Mouse (Mus musculus) liver, embryonic 11.5 days (tissue): Measurements from ENCODE around the gene Atp2a1. TPM values are rescaled to one million over a fixed set of nuclear protein-coding genes. Genes with fewer than 3 reads are reported as not detected.
"Not testable (repeated sequence)": the region's sequence is repeated elsewhere in the genome, so short reads cannot be mapped to it uniquely, and the experiment has no call there.

Experiments used
- ATAC-seq: fragments of 200-750 bp; cut with Nextera tagmentation; replicated peaks from 2 replicates; pipeline ENCODE4 v1.8.0; 2017; ENCODE audit warnings: moderate number of reproducible peaks, mild to moderate bottlenecking, moderate TSS enrichment, moderate library complexity; ENCODE audit not compliant: low FRiP score
- DNase-seq: peaks from one replicate; pipeline ENCODE4 v3.0.0-alpha.2; 2017; ENCODE audit warnings: low spot score
- H3K27ac ChIP-seq: fragments of 300-500 bp; sonication (generic); 2 replicates; pipeline ENCODE4 v1.5.1; 2014; ENCODE audit warnings: mild to moderate bottlenecking, low read depth, low read length, control low read depth
- H3K27me3 ChIP-seq: fragments of 300-500 bp; sonication (generic); replicated peaks from 2 replicates; pipeline ENCODE4 v1.6.1; 2014; ENCODE audit warnings: low read length, mixed read lengths; ENCODE audit not compliant: control insufficient read depth, insufficient read depth
- H3K36me3 ChIP-seq: fragments of 300-500 bp; sonication (generic); 2 replicates; pipeline ENCODE4 v1.6.1; 2014; ENCODE audit warnings: mild to moderate bottlenecking, low read length, moderate library complexity, mixed read lengths; ENCODE audit not compliant: control insufficient read depth, insufficient read depth
- H3K4me1 ChIP-seq: fragments of 300-500 bp; sonication (generic); replicated peaks from 2 replicates; pipeline ENCODE4 v1.6.1; 2014; ENCODE audit warnings: low read length, mixed read lengths; ENCODE audit not compliant: control insufficient read depth, insufficient read depth
- H3K4me2 ChIP-seq: fragments of 300-500 bp; sonication (generic); 2 replicates; pipeline ENCODE4 v1.6.1; 2014; ENCODE audit warnings: mild to moderate bottlenecking, control low read depth, moderate library complexity
- H3K4me3 ChIP-seq: fragments of 300-500 bp; sonication (generic); 2 replicates; pipeline ENCODE4 v1.5.1; 2014; ENCODE audit warnings: low read depth, low read length, control low read depth
- H3K9ac ChIP-seq: fragments of 300-500 bp; sonication (generic); 2 replicates; pipeline ENCODE4 v1.6.1; 2014; ENCODE audit warnings: low read depth, low read length, control low read depth
- H3K9me3 ChIP-seq: fragments of 300-500 bp; sonication (generic); 2 replicates; pipeline ENCODE4 v1.6.1; 2016; ENCODE audit warnings: low read length, inconsistent platforms, mixed read lengths; ENCODE audit not compliant: control insufficient read depth
- WGBS: fragments of 180-500 bp; shearing (Covaris S2); extraction: QIAGEN DNeasy Blood & Tissue Kit; methylation state at CpG from one replicate; pipeline ENCODE4 v1.1.7; 2014; 5-methylcytosine and 5-hydroxymethylcytosine counted together
- polyA plus RNA-seq: library from polyadenylated mRNA; unstranded; fragments of >200 nt; fragmentation: Nextera tagmentation; extraction: Ambion mirVana; gene quantifications from 2 replicates; pipeline ENCODE4 v1.2.1, GENCODE M21; 2014

Gene Atp2a1
- polyA plus RNA-seq, 1 experiment from 2014 or later: 1.3 TPM

GRCm38 (mm10) chr7:126499416-126499815 lies 36.5 kb upstream of the Atp2a1 start:
- H3K4me1 ChIP-seq: peaks cover 13% of the 10 kb centered on the region
- WGBS: 95% methylated on average over 7 of the region's 7 CpGs
- ATAC-seq (no peak), DNase-seq (no peak)
- no peak overlapping the region for H3K27ac ChIP-seq
- no peaks in the 10 kb centered on the region for H3K27me3 ChIP-seq
- no peak overlapping the region for H3K4me2 ChIP-seq
- H3K9ac ChIP-seq: 0 out of 2 replicates have a peak overlapping the region, but pooled peaks have one; percentile 9
- peaks cover 65% of the 10 kb centered on the region for H3K36me3 ChIP-seq
- no peak overlapping the region for H3K4me3 ChIP-seq
- no peaks in the 10 kb centered on the region for H3K9me3 ChIP-seq

GRCm38 (mm10) chr7:126497966-126498365 lies 35.1 kb upstream of the Atp2a1 start:
- 94% methylated on average over 12 of the region's 12 CpGs for WGBS
- no peak for ATAC-seq
- no peak for DNase-seq
- no peaks in the 10 kb centered on the region for H3K9me3 ChIP-seq
- H3K27me3 ChIP-seq: no peaks in the 10 kb centered on the region
- no peak overlapping the region for H3K9ac ChIP-seq
- peaks cover 10% of the 10 kb centered on the region for H3K4me1 ChIP-seq
- H3K4me3 ChIP-seq: no peak overlapping the region
- no peak overlapping the region for H3K27ac ChIP-seq
- peaks cover 79% of the 10 kb centered on the region for H3K36me3 ChIP-seq
- no peak overlapping the region for H3K4me2 ChIP-seq

- H3K27ac ChIP-seq: no peak overlapping the region
- no peak overlapping the region for H3K9ac ChIP-seq
- H3K9me3 ChIP-seq: no peaks in the 10 kb centered on the region
- H3K27me3 ChIP-seq: no peaks in the 10 kb centered on the region
- ATAC-seq: no peak
- 91% methylated on average over 5 of the region's 5 CpGs for WGBS
- no peak overlapping the region for H3K4me2 ChIP-seq
- DNase-seq: no peak
- no peak overlapping the region for H3K4me3 ChIP-seq
- peaks cover 14% of the 10 kb centered on the region for H3K4me1 ChIP-seq
- peaks cover 93% of the 10 kb centered on the region for H3K36me3 ChIP-seq
These were observed 33.6 kb upstream of the Atp2a1 start for GRCm38 (mm10) chr7:126496475-126496874.

- Histone ChIP-seq H3K4me3 (no peak overlapping the region), H3K36me3 (peaks cover 71% of the 10 kb centered on the region), H3K4me2 (no peak overlapping the region), H3K9me3 (no peaks in the 10 kb centered on the region), H3K4me1 (peaks cover 4% of the 10 kb centered on the region; the same call in 1 of the 2 replicates), H3K27ac (no peak overlapping the region), H3K9ac (no peak overlapping the region), H3K27me3 (no peaks in the 10 kb centered on the region)
- peak; percentile 24; the same call in 1 of the 2 replicates for ATAC-seq
- no peak for DNase-seq
- WGBS: 79% methylated on average over 6 of the region's 6 CpGs
These were observed 31.2 kb upstream of the Atp2a1 start for GRCm38 (mm10) chr7:126494120-126494519.

- 72% methylated on average over 11 of the region's 11 CpGs for WGBS
- H3K27ac ChIP-seq: no peak overlapping the region
- H3K4me1 ChIP-seq: peaks cover 10% of the 10 kb centered on the region
These were observed 29.1 kb upstream of the Atp2a1 start for GRCm38 (mm10) chr7:126491973-126492372.

GRCm38 (mm10) chr7:126491005-126491404 lies 28.1 kb upstream of the Atp2a1 start:
- ATAC-seq: no peak
- peaks cover 43% of the 10 kb centered on the region for H3K36me3 ChIP-seq
- whole genome bisulfite sequencing: 69% methylated on average over 1 of the region's 1 CpGs

More at GRCm38 (mm10) chr7:126491973-126492372, 29.1 kb upstream of the Atp2a1 start:
- Histone ChIP-seq H3K4me2 (no peak overlapping the region), H3K9me3 (no peaks in the 10 kb centered on the region), H3K9ac (no peak overlapping the region), H3K36me3 (peaks cover 53% of the 10 kb centered on the region), H3K4me3 (no peak overlapping the region), H3K27me3 (no peaks in the 10 kb centered on the region)
- DNase-seq (no peak), ATAC-seq (no peak)

GRCm38 (mm10) chr7:126487617-126488385 lies 24.9 kb upstream of the Atp2a1 start:
- not testable (repeated sequence) for H3K9me3 ChIP-seq, H3K4me1 ChIP-seq, H3K27me3 ChIP-seq, DNase-seq
- Histone ChIP-seq H3K36me3 (peaks cover 12% of the 10 kb centered on the region), H3K4me3 (peak overlapping the region; percentile 72), H3K4me2 (peak overlapping the region; percentile 94), H3K9ac (peak overlapping the region; percentile 76), H3K27ac (peak overlapping the region; percentile 21; the same call in 1 of the 2 replicates)
- 13% methylated on average over 20 of the region's 25 CpGs for whole genome bisulfite sequencing
- ATAC-seq: peak; percentile 7; the same call in 1 of the 2 replicates

More at GRCm38 (mm10) chr7:126491005-126491404, 28.1 kb upstream of the Atp2a1 start:
- Histone ChIP-seq H3K9ac (no peak overlapping the region), H3K9me3 (no peaks in the 10 kb centered on the region), H3K4me2 (no peak overlapping the region), H3K4me3 (no peak overlapping the region), H3K4me1 (peaks cover 10% of the 10 kb centered on the region), H3K27me3 (no peaks in the 10 kb centered on the region), H3K27ac (no peak overlapping the region)
- DNase-seq: no peak

DNA sequence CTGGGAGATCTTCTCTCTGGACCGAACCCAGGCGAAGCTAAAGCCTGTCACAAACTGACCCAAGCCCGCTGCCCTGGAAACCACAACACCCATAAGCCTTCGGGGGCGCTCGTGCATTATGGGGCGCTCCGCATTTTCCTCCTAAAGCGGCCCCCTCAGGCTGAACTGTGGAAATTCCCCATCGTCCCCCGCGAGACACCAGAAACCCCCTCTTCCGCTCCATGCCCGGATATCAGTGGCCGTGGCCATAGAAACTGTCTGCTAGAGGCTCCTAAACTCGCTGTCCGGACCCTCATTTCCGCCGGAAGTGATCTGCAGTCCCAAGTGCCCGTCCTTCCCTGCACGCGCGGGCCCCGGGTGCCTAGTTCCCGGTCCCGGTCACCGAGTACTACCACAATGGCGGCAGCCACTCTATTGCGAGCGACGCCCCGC lies 24.2 kb upstream of the Atp2a1 start, which contains the start of gene Tufm:
Gene Tufm, plus strand, starts transcription at position 310 of the 432 bp plus-strand sequence.
- Histone ChIP-seq H3K27me3 (no peaks in the 10 kb centered on the region), H3K4me3 (peak within 1 kb of the TSS; percentile 72), H3K27ac (peak within 1 kb of the TSS; percentile 67), H3K4me1 (peaks cover 6% of the 10 kb centered on the region), H3K9ac (peak within 1 kb of the TSS; percentile 76), H3K4me2 (peak within 1 kb of the TSS; percentile 94), H3K9me3 (no peaks in the 10 kb centered on the region), H3K36me3 (peaks cover 4% of the 10 kb centered on the region)
- under 1% methylated on average over 32 of the region's 32 CpGs for whole genome bisulfite sequencing
- DNase-seq (peak; percentile 92), ATAC-seq (peak; percentile 87)
